In genomic region chr2:31484187-31484586, GRCm38 (mm10) we compare ENCODE assay signal across 9 mouse cellular contexts. TPM values are rescaled to one million over a fixed set of nuclear protein-coding genes. Genes with fewer than 3 reads are reported as not detected.
DNase-seq lines count a peak whose midpoint lies in the region; ATAC-seq and TF ChIP-seq lines count a peak whose summit lies in the region.
"Had no signal": no experiment of that assay in that cellular context is flagged by ENCODE, and none has a peak within 500 bp of the region (broad histone marks: within the 10 kb centered on the region; RNA-seq: fewer than 3 reads in every experiment).

No protein-coding gene starts in this region.

- H3K36me3 ChIP-seq in hindbrain, embryonic 11.5 days (ENCODE audit: control insufficient read depth, insufficient read depth, low read length), result no peaks in the 10 kb centered on the region
- H3K36me3 ChIP-seq in midbrain, embryonic 12.5 days, result no peaks in the 10 kb centered on the region
- H3K36me3 ChIP-seq in stomach, postnatal 0 days (ENCODE audit: control insufficient read depth, insufficient read depth, low read length), result no peaks in the 10 kb centered on the region; the same call in 1 of the 2 replicates

- peak; percentile 30; the same call in 1 of the 2 replicates for ATAC-seq in hindbrain, embryonic 11.5 days (ENCODE audit: low FRiP score)
- peak; percentile 58; the same call in 1 of the 2 replicates for ATAC-seq in midbrain, embryonic 12.5 days (ENCODE audit: low FRiP score, low read depth)
- 0 out of 2 replicates have a peak, but pooled peaks have one; percentile 11 for ATAC-seq in stomach, postnatal 0 days (ENCODE audit: low FRiP score, low TSS enrichment)

- H3K9me3 ChIP-seq in hindbrain, embryonic 11.5 days (ENCODE audit: control insufficient read depth, low read length), result no peaks in the 10 kb centered on the region
- H3K9me3 ChIP-seq in midbrain, embryonic 12.5 days, result no peaks in the 10 kb centered on the region
- no peaks in the 10 kb centered on the region for H3K9me3 ChIP-seq in stomach, postnatal 0 days (ENCODE audit: control insufficient read depth, low read length)
- H3K9me3 ChIP-seq: megakaryocyte, embryonic 14.5 days had no signal

- intact Hi-C loops in heart, postnatal 36 days (cut with DNase I), result loop anchor here (5.0 kb wide), 1 partner anchor 303 kb away; no protein-coding TSS in a partner anchor
- intact Hi-C loops in heart, postnatal 25 days (cut with DNase I), result no loop called here
- intact Hi-C loops in left cerebral cortex, postnatal 14 days (cut with DNase I), result loop anchor here (10.0 kb wide), 2 partner anchors 301 to 401 kb away; partner anchors contain the start of gene Lamc3

- no peak for TF ChIP-seq EP300 in stomach, postnatal 0 days (optimal IDR thresholded peaks at IDR 0.05)

- H3K27me3 ChIP-seq in hindbrain, embryonic 11.5 days (ENCODE audit: control insufficient read depth, insufficient read depth, low read length), result peaks cover 69% of the 10 kb centered on the region
- H3K27me3 ChIP-seq in midbrain, embryonic 12.5 days, result peaks cover 98% of the 10 kb centered on the region
- no peaks in the 10 kb centered on the region for H3K27me3 ChIP-seq in stomach, postnatal 0 days (ENCODE audit: control insufficient read depth, insufficient read depth, low read length)

- H3K4me1 ChIP-seq in hindbrain, embryonic 11.5 days (replicated peaks; ENCODE audit: control insufficient read depth, insufficient read depth, low read length), result no peaks in the 10 kb centered on the region; the same call in 1 of the 2 replicates
- H3K4me1 ChIP-seq in midbrain, embryonic 12.5 days, result peaks cover 2% of the 10 kb centered on the region
- no peaks in the 10 kb centered on the region for H3K4me1 ChIP-seq in stomach, postnatal 0 days (replicated peaks; ENCODE audit: control insufficient read depth, insufficient read depth)

- H3K4me3 ChIP-seq in hindbrain, embryonic 11.5 days (ENCODE audit: low read depth, low read length), result no peak overlapping the region
- no peak overlapping the region for H3K4me3 ChIP-seq in midbrain, embryonic 12.5 days
- no peak overlapping the region for H3K4me3 ChIP-seq in stomach, postnatal 0 days (ENCODE audit: low read depth, low read length)
- H3K4me3 ChIP-seq: megakaryocyte, embryonic 14.5 days had no signal

- peak; percentile 97 for TF ChIP-seq CTCF in stomach, postnatal 0 days (IDR thresholded peaks at IDR 0.05; ENCODE audit: low read depth)

- no peak overlapping the region for H3K27ac ChIP-seq in hindbrain, embryonic 11.5 days (ENCODE audit: low read depth, low read length)
- no peak overlapping the region for H3K27ac ChIP-seq in midbrain, embryonic 12.5 days (replicated peaks)
- no peak overlapping the region for H3K27ac ChIP-seq in stomach, postnatal 0 days (replicated peaks)

- no peak overlapping the region for H3K9ac ChIP-seq in hindbrain, embryonic 11.5 days (ENCODE audit: low read depth, low read length)
- no peak overlapping the region for H3K9ac ChIP-seq in midbrain, embryonic 12.5 days (replicated peaks)
- no peak overlapping the region for H3K9ac ChIP-seq in stomach, postnatal 0 days (ENCODE audit: low read length)

- WGBS in hindbrain, embryonic 11.5 days, result 27% methylated on average over 5 of the region's 5 CpGs
- 22% methylated on average over 5 of the region's 5 CpGs for WGBS in midbrain, embryonic 12.5 days
- 37% methylated on average over 5 of the region's 5 CpGs for WGBS in stomach, postnatal 0 days

- no peak overlapping the region for H3K4me2 ChIP-seq in hindbrain, embryonic 11.5 days (replicated peaks; ENCODE audit: low read depth, low read length)
- no peak overlapping the region for H3K4me2 ChIP-seq in midbrain, embryonic 12.5 days (replicated peaks)
- no peak overlapping the region for H3K4me2 ChIP-seq in stomach, postnatal 0 days (replicated peaks; ENCODE audit: low read depth)

- DNase-seq in heart, postnatal 36 days, result peak; percentile 48 to 59
- DNase-seq in heart, postnatal 25 days (ENCODE audit: low spot score), result no peak
- peak; percentile 80 for DNase-seq in adrenal gland, adult 2 months
- peak; percentile 77 for DNase-seq in embryo, embryonic 11.5 days (ENCODE audit: low read depth, low spot score)
- DNase-seq in hindbrain, embryonic 11.5 days (ENCODE audit: low spot score), result peak; percentile 94
- DNase-seq in left cerebral cortex, postnatal 14 days (ENCODE audit: low spot score in 2 of 2), result peak; percentile 78 to 82
- DNase-seq in stomach, postnatal 0 days (ENCODE audit: low spot score), result peak; percentile 79

RNA-seq across cellular contexts. Expression of gene Ass1, which starts 14.2 kb away (rescaled TPM):
- total RNA-seq in heart, postnatal 36 days (2021), result 1 to 10 TPM; 3.9 to 6.8 TPM
- total RNA-seq in heart, postnatal 25 days (2021), result 1 to 10 TPM; 4.3 to 4.4 TPM
- total RNA-seq in adrenal gland, adult 2 months (2021), result 10 to 100 TPM; 24.4 to 31.6 TPM
- polyA plus RNA-seq in adrenal gland, adult 2 months (2012; rRNA removed), result 3.9 and 4.0 TPM in 2 replicates
- 10.3 and 11.0 TPM in 2 replicates for polyA plus RNA-seq in hindbrain, embryonic 11.5 days (2014; fragmentation: Nextera tagmentation; extraction: Ambion mirVana)
- total RNA-seq in left cerebral cortex, postnatal 14 days (2021), result 10 to 100 TPM in 1 of 2 experiments, 1 to 10 TPM in 1; 8.5 to 14.6 TPM
- polyA plus RNA-seq in midbrain, embryonic 12.5 days (2016; fragmentation: Nextera tagmentation; extraction: Ambion mirVana), result 11.1 and 12.2 TPM in 2 replicates
- 34.3 and 35.4 TPM in 2 replicates for polyA plus RNA-seq in stomach, postnatal 0 days (2015; fragmentation: Nextera tagmentation; extraction: Ambion mirVana)
